Mouse (Mus musculus) heart, postnatal 4 days (tissue): ENCODE measurements around the gene Gdpgp1. TPM values are rescaled to one million over a fixed set of nuclear protein-coding genes. Genes with fewer than 3 reads are reported as not detected.
A peak's percentile ranks its signal among the peaks of the same experiment; 100 is the strongest.

Source experiments
- DNase-seq: peaks from one replicate; pipeline ENCODE4 v3.0.0; 2021
- total RNA-seq, 2 experiments: library from RNA; stranded (reverse); gene quantifications; 2 replicates each; pipeline ENCODE4 v1.2.3; 2021

Gdpgp1 gene
- total RNA-seq = 1 to 10 TPM; 2.5 to 2.6 TPM

GRCm38 (mm10) chr7:80232489-80233029, at the start of gene Gdpgp1, which contains the start of gene Cib1:
Gdpgp1 (plus strand) TSS chr7:80232865.
Cib1 (minus strand) TSS chr7:80232813.
- peak; percentile 97 for DNase-seq

- DNase-seq = no peak
These were observed 49.2 kb upstream of the Gdpgp1 start for GRCm38 (mm10) chr7:80183466-80183865.

GRCm38 (mm10) chr7:80183969-80184368, 48.7 kb upstream of the Gdpgp1 start:
- no peak for DNase-seq

- DNase-seq = no peak
These were observed 48.1 kb upstream of the Gdpgp1 start for GRCm38 (mm10) chr7:80184551-80184950.

GRCm38 (mm10) chr7:80184968-80185367, 47.7 kb upstream of the Gdpgp1 start:
- DNase-seq = no peak

- peak; percentile 74 for DNase-seq
These were observed 46.6 kb upstream of the Gdpgp1 start for GRCm38 (mm10) chr7:80186021-80186420.

GRCm38 (mm10) chr7:80186531-80187296, 46.0 kb upstream of the Gdpgp1 start, which contains the start of gene Sema4b:
Sema4b (plus strand) TSS chr7:80186841.
- DNase-seq = peak; percentile 94

GRCm38 (mm10) chr7:80187501-80187900, 45.2 kb upstream of the Gdpgp1 start:
- no peak for DNase-seq

GRCm38 (mm10) chr7:80188579-80189125, 44.0 kb upstream of the Gdpgp1 start:
- no peak for DNase-seq

GRCm38 (mm10) chr7:80189147-80189933, 43.3 kb upstream of the Gdpgp1 start:
- no peak for DNase-seq

- peak; percentile 54 for DNase-seq
These were observed 41.2 kb upstream of the Gdpgp1 start for GRCm38 (mm10) chr7:80191455-80191854.

- DNase-seq = peak; percentile 91
These were observed 40.2 kb upstream of the Gdpgp1 start for GRCm38 (mm10) chr7:80192226-80193061.

GRCm38 (mm10) chr7:80193941-80194739, 38.5 kb upstream of the Gdpgp1 start:
- no peak for DNase-seq

- no peak for DNase-seq
These were observed 37.5 kb upstream of the Gdpgp1 start for GRCm38 (mm10) chr7:80195146-80195545.

GRCm38 (mm10) chr7:80195576-80196263, 36.9 kb upstream of the Gdpgp1 start:
- DNase-seq = no peak

- no peak for DNase-seq
These were observed 35.3 kb upstream of the Gdpgp1 start for GRCm38 (mm10) chr7:80197371-80197770.

- DNase-seq = peak; percentile 79
These were observed 34.5 kb upstream of the Gdpgp1 start for GRCm38 (mm10) chr7:80197941-80198778.

- no peak for DNase-seq
These were observed 33.8 kb upstream of the Gdpgp1 start for GRCm38 (mm10) chr7:80198863-80199262.

GRCm38 (mm10) chr7:80199286-80199685, 33.4 kb upstream of the Gdpgp1 start:
- DNase-seq = no peak
